Mouse (Mus musculus) lung, postnatal 36 days (tissue): ENCODE data around the gene Gm20878.
"Not testable (repeated sequence)": the region's sequence is repeated elsewhere in the genome, so short reads cannot be mapped to it uniquely, and the experiment has no call there.

Source experiments
- DNase-seq: peaks from one replicate; pipeline ENCODE4 v3.0.0; 2022; ENCODE audit warnings: mixed read lengths

Gene Gm20878

DNA sequence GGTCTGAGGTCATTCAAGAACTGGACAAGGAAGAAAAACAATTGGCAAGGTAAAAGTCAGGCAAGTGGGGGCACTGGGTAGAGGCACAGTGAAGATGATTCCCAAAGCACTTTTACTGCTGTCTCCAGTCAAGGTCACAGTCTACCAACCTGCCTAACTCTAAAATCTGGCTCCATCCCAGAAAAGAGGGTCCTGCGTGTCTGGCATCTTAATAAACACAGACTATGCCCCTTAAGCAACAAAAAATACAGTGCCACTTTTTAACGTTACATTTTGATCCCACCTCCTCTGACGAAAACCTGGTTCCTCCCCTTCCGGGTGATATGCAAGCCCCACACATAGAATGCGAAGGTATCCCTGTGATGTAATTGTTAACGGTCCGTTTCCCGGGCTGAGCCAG is at the start of gene Gm20878:
Gene Gm20878 (plus strand): TSS at position 301 of the 400 bp plus-strand sequence.
- not testable (repeated sequence) for DNase-seq

DNA sequence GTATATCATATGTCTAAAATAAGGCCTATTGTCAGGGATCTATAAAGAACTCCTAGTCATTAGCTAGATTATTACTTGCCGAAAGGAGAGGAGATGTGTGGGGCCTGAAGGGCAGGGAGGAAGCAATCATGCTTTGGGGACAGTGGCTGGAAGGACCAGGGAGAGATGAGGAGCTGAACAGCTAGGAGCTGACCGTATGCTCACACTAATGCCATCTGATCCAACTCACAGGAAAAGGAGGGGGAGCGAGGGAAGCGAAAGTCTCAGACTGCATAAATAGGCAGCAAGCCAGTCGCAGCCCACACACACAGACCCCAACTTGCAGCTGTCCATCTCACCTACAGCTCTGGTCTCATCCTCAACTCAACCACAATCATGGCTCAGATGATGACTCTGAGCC is 38.1 kb upstream of the Gm20878 start, which contains the start of gene Gm21541:
Gene Gm21541 (plus strand): TSS at position 301 of the 400 bp plus-strand sequence.
- DNase-seq: not testable (repeated sequence)

DNA sequence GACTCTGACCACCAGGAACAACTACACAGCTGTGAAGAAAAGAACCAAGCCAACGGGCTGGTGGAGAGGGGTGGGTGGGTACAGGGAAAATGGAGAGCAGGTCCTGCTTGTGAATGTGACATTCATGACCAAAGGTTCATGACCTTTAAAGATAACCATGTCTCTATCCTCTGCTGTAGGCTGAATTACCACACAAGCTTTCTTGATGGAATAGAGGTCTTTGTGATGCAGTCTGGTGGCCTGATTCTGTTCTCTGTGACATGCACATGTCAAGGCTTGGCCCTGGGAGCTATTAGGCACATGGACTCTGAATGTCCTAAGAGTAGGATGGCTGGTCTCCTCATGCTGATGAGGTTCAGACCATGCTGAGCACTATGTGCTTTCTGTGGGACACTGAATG is 24.4 kb downstream of the Gm20878 start, which contains the start of gene Fam205a4:
Gene Fam205a4 (plus strand): TSS at position 301 of the 400 bp plus-strand sequence.
- not testable (repeated sequence) for DNase-seq
